8 mouse cellular contexts compared by ENCODE assay signal in the genomic region with DNA sequence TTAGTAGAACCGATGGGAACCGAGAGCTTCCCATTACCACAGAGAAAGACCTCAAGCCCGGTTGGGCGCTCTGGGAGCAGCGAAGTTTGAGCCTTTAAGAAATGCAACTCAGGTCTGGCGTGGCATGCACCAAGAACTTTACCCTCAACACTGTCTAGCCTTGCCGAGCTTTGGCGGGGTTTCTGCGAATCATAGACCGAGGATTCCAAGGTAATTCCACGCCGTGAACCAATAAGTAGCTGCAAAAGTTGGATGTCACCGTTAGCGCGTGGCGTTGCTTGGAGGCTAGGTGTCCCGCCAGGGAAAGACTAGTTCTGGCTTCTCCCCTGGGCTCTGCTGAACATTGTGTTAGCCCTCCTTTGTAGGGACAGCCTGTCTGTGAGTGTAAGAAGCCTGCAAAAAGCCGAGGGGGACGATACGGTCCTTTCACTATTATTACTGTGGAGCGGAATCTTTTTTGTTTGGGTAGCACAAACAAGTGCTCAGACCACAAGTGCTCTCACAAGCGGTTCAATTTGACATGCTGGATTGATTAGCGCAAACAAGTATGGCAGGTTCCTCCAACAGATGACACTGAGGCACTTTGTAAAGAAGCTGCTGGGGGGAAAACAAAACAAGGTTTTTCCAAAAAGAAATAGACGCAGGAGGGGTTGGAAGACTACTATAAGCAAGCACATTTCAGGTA. TPM values are rescaled to one million over a fixed set of nuclear protein-coding genes. Genes with fewer than 3 reads are reported as not detected.
A peak's percentile ranks its signal among the peaks of the same experiment; 100 is the strongest.
DNase-seq lines count a peak whose midpoint lies in the region; ATAC-seq and TF ChIP-seq lines count a peak whose summit lies in the region.

No protein-coding gene starts in this region.

- peak overlapping the region; percentile 80 for H3K27ac ChIP-seq in embryonic facial prominence, embryonic 14.5 days (replicated peaks; ENCODE audit: low read depth, low read length)
- H3K27ac ChIP-seq in hindbrain, embryonic 12.5 days: peak overlapping the region; percentile 60
- H3K27ac ChIP-seq in limb, embryonic 14.5 days (replicated peaks; ENCODE audit: low read depth, low read length): peak overlapping the region; percentile 94
- H3K27ac ChIP-seq in midbrain, postnatal 0 days (ENCODE audit: low read depth, low read length): 0 out of 2 replicates have a peak overlapping the region, but pooled peaks have one; percentile 57

- peak overlapping the region; percentile 54 for H3K4me2 ChIP-seq in embryonic facial prominence, embryonic 14.5 days (ENCODE audit: low read depth, low read length)
- peak overlapping the region; percentile 77 for H3K4me2 ChIP-seq in hindbrain, embryonic 12.5 days (replicated peaks)
- H3K4me2 ChIP-seq in limb, embryonic 14.5 days (replicated peaks; ENCODE audit: low read depth, low read length, severe bottlenecking): peak overlapping the region; percentile 59
- H3K4me2 ChIP-seq in midbrain, postnatal 0 days (ENCODE audit: low read depth, low read length, poor library complexity, severe bottlenecking): peak overlapping the region; percentile 95

- 2% methylated on average over 24 of the region's 24 CpGs for WGBS in embryonic facial prominence, embryonic 14.5 days
- under 1% methylated on average over 24 of the region's 24 CpGs for WGBS in hindbrain, embryonic 12.5 days
- under 1% methylated on average over 24 of the region's 24 CpGs for WGBS in limb, embryonic 14.5 days
- WGBS in midbrain, postnatal 0 days: 1% methylated on average over 24 of the region's 24 CpGs

- H3K9ac ChIP-seq in embryonic facial prominence, embryonic 14.5 days (ENCODE audit: low read depth, low read length): peak overlapping the region; percentile 75
- H3K9ac ChIP-seq in hindbrain, embryonic 12.5 days: peak overlapping the region; percentile 65
- H3K9ac ChIP-seq in limb, embryonic 14.5 days (ENCODE audit: low read depth, low read length, severe bottlenecking): peak overlapping the region; percentile 77
- 0 out of 2 replicates have a peak overlapping the region, but pooled peaks have one; percentile 33 for H3K9ac ChIP-seq in midbrain, postnatal 0 days (replicated peaks; ENCODE audit: low read length, poor library complexity, severe bottlenecking)

- no peaks in the 10 kb centered on the region for H3K9me3 ChIP-seq in embryonic facial prominence, embryonic 14.5 days (ENCODE audit: control insufficient read depth, low read length)
- H3K9me3 ChIP-seq in hindbrain, embryonic 12.5 days (replicated peaks): no peaks in the 10 kb centered on the region
- no peaks in the 10 kb centered on the region for H3K9me3 ChIP-seq in limb, embryonic 14.5 days (ENCODE audit: control insufficient read depth, low read length)
- no peaks in the 10 kb centered on the region for H3K9me3 ChIP-seq in midbrain, postnatal 0 days (ENCODE audit: low read length)

- peak overlapping the region; percentile 56 for H3K4me3 ChIP-seq in embryonic facial prominence, embryonic 14.5 days (ENCODE audit: low read depth, low read length)
- peak overlapping the region; percentile 50 for H3K4me3 ChIP-seq in hindbrain, embryonic 12.5 days
- peak overlapping the region; percentile 73 for H3K4me3 ChIP-seq in limb, embryonic 14.5 days (replicated peaks; ENCODE audit: low read length)
- peak overlapping the region; percentile 50 for H3K4me3 ChIP-seq in midbrain, postnatal 0 days (ENCODE audit: low read depth, low read length)

- 0 out of 2 replicates have a peak, but pooled peaks cover 6% of the 10 kb centered on the region for H3K4me1 ChIP-seq in embryonic facial prominence, embryonic 14.5 days (ENCODE audit: control insufficient read depth, insufficient read depth, low read length)
- H3K4me1 ChIP-seq in hindbrain, embryonic 12.5 days: peaks cover 19% of the 10 kb centered on the region
- H3K4me1 ChIP-seq in limb, embryonic 14.5 days (ENCODE audit: control insufficient read depth, insufficient read depth, low read length): peaks cover 3% of the 10 kb centered on the region; the same call in 1 of the 2 replicates
- H3K4me1 ChIP-seq in midbrain, postnatal 0 days (ENCODE audit: insufficient read depth, low read length): 0 out of 2 replicates have a peak, but pooled peaks cover 4% of the 10 kb centered on the region

- H3K36me3 ChIP-seq in embryonic facial prominence, embryonic 14.5 days (ENCODE audit: control insufficient read depth, insufficient read depth, low read length): no peaks in the 10 kb centered on the region
- H3K36me3 ChIP-seq in hindbrain, embryonic 12.5 days: no peaks in the 10 kb centered on the region
- H3K36me3 ChIP-seq in limb, embryonic 14.5 days (ENCODE audit: control insufficient read depth, insufficient read depth, low read length): 0 out of 2 replicates have a peak, but pooled peaks cover 10% of the 10 kb centered on the region
- no peaks in the 10 kb centered on the region for H3K36me3 ChIP-seq in midbrain, postnatal 0 days (ENCODE audit: insufficient read depth, low read length)

- ATAC-seq in embryonic facial prominence, embryonic 14.5 days (ENCODE audit: low read depth): peak; percentile 17; the same call in 1 of the 2 replicates
- peak; percentile 39 for ATAC-seq in hindbrain, embryonic 12.5 days (ENCODE audit: low FRiP score)
- peak; percentile 24 for ATAC-seq in limb, embryonic 14.5 days (ENCODE audit: low FRiP score, low read depth)
- no peak for ATAC-seq in midbrain, postnatal 0 days (ENCODE audit: low FRiP score)

- H3K27me3 ChIP-seq in embryonic facial prominence, embryonic 14.5 days (replicated peaks; ENCODE audit: control insufficient read depth, insufficient read depth, low read length): no peaks in the 10 kb centered on the region
- peaks cover 12% of the 10 kb centered on the region for H3K27me3 ChIP-seq in hindbrain, embryonic 12.5 days
- H3K27me3 ChIP-seq in limb, embryonic 14.5 days (ENCODE audit: control insufficient read depth, insufficient read depth, low read length): no peaks in the 10 kb centered on the region
- H3K27me3 ChIP-seq in midbrain, postnatal 0 days (ENCODE audit: insufficient read depth, low read length): 0 out of 2 replicates have a peak, but pooled peaks cover 12% of the 10 kb centered on the region

- TF ChIP-seq CTCF in midbrain, postnatal 0 days (IDR thresholded peaks at IDR 0.05): no peak

- peak; percentile 12 for DNase-seq in thymus, postnatal 4 days
- DNase-seq in thymus, postnatal 10 days (ENCODE audit: low spot score in 2 of 2): no peak
- DNase-seq in embryonic facial prominence, embryonic 14.5 days (ENCODE audit: low spot score): peak; percentile 81
- peak; percentile 79 for DNase-seq in limb, embryonic 14.5 days (ENCODE audit: low spot score)
- DNase-seq in midbrain, postnatal 0 days (ENCODE audit: low spot score): peak; percentile 35
- no peak for DNase-seq in spleen, adult 12 weeks (ENCODE audit: low spot score)
- DNase-seq in right cerebral cortex, postnatal 14 days: no peak

- no peak for TF ChIP-seq POLR2A in limb, embryonic 14.5 days (IDR thresholded peaks at IDR 0.05; ENCODE audit: borderline replicate concordance, extremely low read depth, insufficient read depth, insufficient read length)

RNA-seq across cellular contexts. Expression of a gene that starts 0.6 kb away (rescaled TPM):
- 9.6 and 9.8 TPM in 2 replicates for polyA plus RNA-seq in embryonic facial prominence, embryonic 14.5 days (2014; fragmentation: Nextera tagmentation; extraction: Ambion mirVana)
- polyA plus RNA-seq in hindbrain, embryonic 12.5 days (2016; fragmentation: Nextera tagmentation; extraction: Ambion mirVana): 6.5 and 6.8 TPM in 2 replicates
- polyA plus RNA-seq in limb, embryonic 14.5 days (2012; rRNA removed): 13.5 and 14.9 TPM in 2 replicates
- polyA plus RNA-seq in limb, embryonic 14.5 days (2014; fragmentation: Nextera tagmentation; extraction: Ambion mirVana): 11.1 and 12.3 TPM in 2 replicates
- total RNA-seq in midbrain, postnatal 0 days (2014; rRNA removed): 6.2 and 7.7 TPM in 2 replicates
- polyA plus RNA-seq in midbrain, postnatal 0 days (2015; fragmentation: Nextera tagmentation; extraction: Ambion mirVana): 2.0 and 2.6 TPM in 2 replicates

RNA-seq across cellular contexts. Expression of a gene that starts 12.2 kb away (rescaled TPM):
- 57.4 and 60.0 TPM in 2 replicates for polyA plus RNA-seq in embryonic facial prominence, embryonic 14.5 days (2014; fragmentation: Nextera tagmentation; extraction: Ambion mirVana)
- 79.1 and 82.8 TPM in 2 replicates for polyA plus RNA-seq in hindbrain, embryonic 12.5 days (2016; fragmentation: Nextera tagmentation; extraction: Ambion mirVana)
- 75.3 and 84.3 TPM in 2 replicates for polyA plus RNA-seq in limb, embryonic 14.5 days (2012; rRNA removed)
- 65.1 and 67.8 TPM in 2 replicates for polyA plus RNA-seq in limb, embryonic 14.5 days (2014; fragmentation: Nextera tagmentation; extraction: Ambion mirVana)
- 65.2 and 81.1 TPM in 2 replicates for total RNA-seq in midbrain, postnatal 0 days (2014; rRNA removed)
- 22.1 and 25.3 TPM in 2 replicates for polyA plus RNA-seq in midbrain, postnatal 0 days (2015; fragmentation: Nextera tagmentation; extraction: Ambion mirVana)

Comparison
In these comparisons a context has a peak if more than half of its experiments do, and no peak if none do; other contexts are left out.
1. DNase-seq: peak in thymus, postnatal 4 days (single experiment), embryonic facial prominence, embryonic 14.5 days (single experiment), limb, embryonic 14.5 days (single experiment) and midbrain, postnatal 0 days (single experiment); none in thymus, postnatal 10 days (0 of 2), spleen, adult 12 weeks (single experiment) and right cerebral cortex, postnatal 14 days (single experiment).
2. Peak in every context shown above with its lines, with median percentiles within 50 percentile points of each other: H3K27ac ChIP-seq, H3K4me2 ChIP-seq, H3K4me3 ChIP-seq and H3K9ac ChIP-seq.